Mouse (Mus musculus): ENCODE results near the gene Rps15. TPM values are rescaled to one million over a fixed set of nuclear protein-coding genes. Genes with fewer than 3 reads are reported as not detected.

Rps15 gene
- polyA plus RNA-seq, 1 experiment: 2,204 TPM

DNA sequence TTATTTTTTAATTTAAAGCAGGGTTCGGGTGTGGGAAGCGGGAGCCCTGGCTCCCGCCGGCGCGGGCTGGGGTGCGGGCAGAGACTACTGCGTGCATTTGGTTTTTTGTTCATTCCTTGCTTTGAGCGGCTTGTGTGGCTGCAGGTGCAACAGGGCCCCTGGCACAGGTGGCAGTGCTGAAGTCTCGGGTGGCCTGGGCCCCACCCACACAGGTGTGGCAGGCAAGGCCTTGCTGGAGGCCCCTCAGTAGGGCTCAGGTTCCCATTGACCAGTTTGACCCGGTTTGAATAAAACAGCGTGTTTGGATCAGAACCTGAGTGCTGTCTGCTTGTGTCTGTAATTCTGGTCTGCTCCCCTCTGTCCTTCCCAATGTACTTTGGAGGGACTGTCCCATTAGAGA is 4.2 kb upstream of the Rps15 start:
- whole genome bisulfite sequencing: 92% methylated on average over 12 of the region's 12 CpGs
- no peaks in the 10 kb centered on the region for H3K4me1 ChIP-seq (ENCODE audit: control insufficient read depth, insufficient read depth, insufficient read length)
- no peak overlapping the region for H3K27ac ChIP-seq (ENCODE audit: insufficient read depth, low read length)
- H3K4me3 ChIP-seq (ENCODE audit: extremely low read depth, insufficient read depth, insufficient read length): no peak overlapping the region
- no peak for TF ChIP-seq CTCF (IDR thresholded peaks at IDR 0.05; ENCODE audit: extremely low read depth, insufficient read depth, insufficient read length, insufficient replicate concordance)
- no peak for TF ChIP-seq POLR2A (IDR thresholded peaks at IDR 0.05; ENCODE audit: low read depth, low read length)
- no peaks in the 10 kb centered on the region for H3K27me3 ChIP-seq (ENCODE audit: control insufficient read depth, insufficient read depth, low read length)
- no peak for DNase-seq (ENCODE audit: low read depth in 1 of 2, low spot score in 2 of 2)
- H3K36me3 ChIP-seq (ENCODE audit: control insufficient read depth, insufficient read depth, low read length): peaks cover 40% of the 10 kb centered on the region

DNA sequence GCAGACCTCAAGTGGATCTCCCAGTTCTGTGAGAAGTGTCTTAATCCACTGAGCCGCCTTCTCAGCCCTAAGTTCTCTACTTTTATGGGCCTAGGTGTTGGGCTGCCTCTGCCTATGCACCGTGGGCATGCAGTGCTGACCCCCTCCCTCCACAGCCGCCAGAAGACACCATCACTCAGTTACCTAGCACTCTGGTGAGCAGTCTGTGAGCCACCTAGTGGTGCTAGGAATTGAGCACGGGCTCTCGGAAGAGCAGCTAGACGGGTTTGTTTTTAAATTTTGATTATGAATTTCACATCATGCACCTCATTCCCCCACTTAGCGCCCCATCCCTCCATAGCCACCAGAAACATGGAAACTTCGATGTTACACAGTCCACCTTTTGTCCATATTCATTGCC is 3.6 kb upstream of the Rps15 start:
- no peaks in the 10 kb centered on the region for H3K27me3 ChIP-seq (ENCODE audit: control insufficient read depth, insufficient read depth, low read length)
- H3K27ac ChIP-seq (ENCODE audit: insufficient read depth, low read length): no peak overlapping the region
- TF ChIP-seq CTCF (IDR thresholded peaks at IDR 0.05; ENCODE audit: extremely low read depth, insufficient read depth, insufficient read length, insufficient replicate concordance) (no peak), POLR2A (IDR thresholded peaks at IDR 0.05; ENCODE audit: low read depth, low read length) (no peak)
- H3K36me3 ChIP-seq (ENCODE audit: control insufficient read depth, insufficient read depth, low read length): peaks cover 38% of the 10 kb centered on the region
- WGBS: 72% methylated on average over 8 of the region's 8 CpGs
- peaks cover 4% of the 10 kb centered on the region; the same call in 1 of the 2 replicates for H3K4me1 ChIP-seq (ENCODE audit: control insufficient read depth, insufficient read depth, insufficient read length)
- H3K4me3 ChIP-seq (ENCODE audit: extremely low read depth, insufficient read depth, insufficient read length): no peak overlapping the region
- no peak for DNase-seq (ENCODE audit: low read depth in 1 of 2, low spot score in 2 of 2)

DNA sequence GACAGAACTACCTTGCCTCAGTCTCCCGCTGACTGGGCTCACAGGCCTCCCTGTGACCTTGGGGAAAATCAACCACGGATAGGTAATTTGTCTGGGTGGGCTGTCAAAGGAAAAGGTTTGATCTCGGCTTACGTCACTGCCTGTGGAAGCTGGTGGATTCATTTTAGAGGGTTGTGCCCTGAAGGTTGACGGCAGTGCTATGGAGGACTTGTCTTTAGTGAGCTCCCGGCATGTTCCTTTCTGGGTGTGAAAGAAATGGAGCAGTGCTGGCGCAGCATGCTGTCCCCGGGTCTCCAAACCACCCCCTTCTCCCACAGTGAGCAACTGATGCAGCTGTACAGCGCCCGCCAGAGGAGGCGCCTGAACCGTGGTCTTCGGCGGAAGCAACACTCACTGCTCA is 1.1 kb downstream of the Rps15 start:
- no peaks in the 10 kb centered on the region for H3K27me3 ChIP-seq (ENCODE audit: control insufficient read depth, insufficient read depth, low read length)
- TF ChIP-seq CTCF (IDR thresholded peaks at IDR 0.05; ENCODE audit: extremely low read depth, insufficient read depth, insufficient read length, insufficient replicate concordance) (no peak), POLR2A (IDR thresholded peaks at IDR 0.05; ENCODE audit: low read depth, low read length) (no peak)
- peaks cover 4% of the 10 kb centered on the region; the same call in 1 of the 2 replicates for H3K4me1 ChIP-seq (ENCODE audit: control insufficient read depth, insufficient read depth, insufficient read length)
- WGBS: 19% methylated on average over 14 of the region's 14 CpGs
- peak overlapping the region; percentile 83 for H3K4me3 ChIP-seq (ENCODE audit: extremely low read depth, insufficient read depth, insufficient read length)
- H3K36me3 ChIP-seq (ENCODE audit: control insufficient read depth, insufficient read depth, low read length): peaks cover 14% of the 10 kb centered on the region
- no peak for DNase-seq (ENCODE audit: low read depth in 1 of 2, low spot score in 2 of 2)
- H3K27ac ChIP-seq (ENCODE audit: insufficient read depth, low read length): no peak overlapping the region

- Histone ChIP-seq H3K27ac (ENCODE audit: insufficient read depth, low read length) (no peak overlapping the region), H3K4me3 (ENCODE audit: extremely low read depth, insufficient read depth, insufficient read length) (no peak overlapping the region), H3K36me3 (ENCODE audit: control insufficient read depth, insufficient read depth, low read length) (peaks cover 12% of the 10 kb centered on the region), H3K4me1 (ENCODE audit: control insufficient read depth, insufficient read depth, insufficient read length) (peaks cover 4% of the 10 kb centered on the region; the same call in 1 of the 2 replicates), H3K27me3 (ENCODE audit: control insufficient read depth, insufficient read depth, low read length) (peaks cover 4% of the 10 kb centered on the region; the same call in 1 of the 2 replicates)
- no peak for DNase-seq (ENCODE audit: low read depth in 1 of 2, low spot score in 2 of 2)
- WGBS: 91% methylated on average over 4 of the region's 4 CpGs
- TF ChIP-seq CTCF (IDR thresholded peaks at IDR 0.05; ENCODE audit: extremely low read depth, insufficient read depth, insufficient read length, insufficient replicate concordance) (no peak), POLR2A (IDR thresholded peaks at IDR 0.05; ENCODE audit: low read depth, low read length) (no peak)
Measured at GRCm38 (mm10) chr10:80294311-80294710, 2.1 kb downstream of the Rps15 start.

GRCm38 (mm10) chr10:80294788-80295303 is 2.6 kb downstream of the Rps15 start:
- no peak for DNase-seq (ENCODE audit: low read depth in 1 of 2, low spot score in 2 of 2)
- no peak for TF ChIP-seq CTCF (IDR thresholded peaks at IDR 0.05; ENCODE audit: extremely low read depth, insufficient read depth, insufficient read length, insufficient replicate concordance)
- TF ChIP-seq POLR2A (IDR thresholded peaks at IDR 0.05; ENCODE audit: low read depth, low read length): no peak
- Histone ChIP-seq H3K27me3 (ENCODE audit: control insufficient read depth, insufficient read depth, low read length) (peaks cover 7% of the 10 kb centered on the region; the same call in 1 of the 2 replicates), H3K4me1 (ENCODE audit: control insufficient read depth, insufficient read depth, insufficient read length) (peaks cover 4% of the 10 kb centered on the region; the same call in 1 of the 2 replicates), H3K27ac (ENCODE audit: insufficient read depth, low read length) (no peak overlapping the region), H3K36me3 (ENCODE audit: control insufficient read depth, insufficient read depth, low read length) (peaks cover 12% of the 10 kb centered on the region), H3K4me3 (ENCODE audit: extremely low read depth, insufficient read depth, insufficient read length) (no peak overlapping the region)
- WGBS: 75% methylated on average over 7 of the region's 7 CpGs

GRCm38 (mm10) chr10:80295618-80296425 is 3.6 kb downstream of the Rps15 start, which contains the start of gene Apc2:
Gene Apc2 (plus strand): TSS chr10:80295977.
- DNase-seq (ENCODE audit: low read depth in 1 of 2, low spot score in 2 of 2): peak; percentile 63 to 68
- TF ChIP-seq POLR2A (IDR thresholded peaks at IDR 0.05; ENCODE audit: low read depth, low read length) (no peak), CTCF (IDR thresholded peaks at IDR 0.05; ENCODE audit: extremely low read depth, insufficient read depth, insufficient read length, insufficient replicate concordance) (peak; percentile 62; the same call in 1 of the 2 replicates)
- 9% methylated on average over 26 of the region's 26 CpGs for WGBS
- H3K4me3 ChIP-seq (ENCODE audit: extremely low read depth, insufficient read depth, insufficient read length): peak within 1 kb of the TSS; percentile 14
- H3K36me3 ChIP-seq (ENCODE audit: control insufficient read depth, insufficient read depth, low read length): peaks cover 12% of the 10 kb centered on the region
- peaks cover 7% of the 10 kb centered on the region; the same call in 1 of the 2 replicates for H3K27me3 ChIP-seq (ENCODE audit: control insufficient read depth, insufficient read depth, low read length)
- peaks cover 4% of the 10 kb centered on the region; the same call in 1 of the 2 replicates for H3K4me1 ChIP-seq (ENCODE audit: control insufficient read depth, insufficient read depth, insufficient read length)
- H3K27ac ChIP-seq (ENCODE audit: insufficient read depth, low read length): no peak within 1 kb of the TSS

Measured in spleen, adult 2 months (tissue).